Mouse (Mus musculus): ENCODE data around the gene Wipi1. TPM values are rescaled to one million over a fixed set of nuclear protein-coding genes. Genes with fewer than 3 reads are reported as not detected.
A peak's percentile ranks its signal among the peaks of the same experiment; 100 is the strongest.

Wipi1 gene
- polyA plus RNA-seq, 1 experiment from 2014 or later = 11.4 TPM

DNA sequence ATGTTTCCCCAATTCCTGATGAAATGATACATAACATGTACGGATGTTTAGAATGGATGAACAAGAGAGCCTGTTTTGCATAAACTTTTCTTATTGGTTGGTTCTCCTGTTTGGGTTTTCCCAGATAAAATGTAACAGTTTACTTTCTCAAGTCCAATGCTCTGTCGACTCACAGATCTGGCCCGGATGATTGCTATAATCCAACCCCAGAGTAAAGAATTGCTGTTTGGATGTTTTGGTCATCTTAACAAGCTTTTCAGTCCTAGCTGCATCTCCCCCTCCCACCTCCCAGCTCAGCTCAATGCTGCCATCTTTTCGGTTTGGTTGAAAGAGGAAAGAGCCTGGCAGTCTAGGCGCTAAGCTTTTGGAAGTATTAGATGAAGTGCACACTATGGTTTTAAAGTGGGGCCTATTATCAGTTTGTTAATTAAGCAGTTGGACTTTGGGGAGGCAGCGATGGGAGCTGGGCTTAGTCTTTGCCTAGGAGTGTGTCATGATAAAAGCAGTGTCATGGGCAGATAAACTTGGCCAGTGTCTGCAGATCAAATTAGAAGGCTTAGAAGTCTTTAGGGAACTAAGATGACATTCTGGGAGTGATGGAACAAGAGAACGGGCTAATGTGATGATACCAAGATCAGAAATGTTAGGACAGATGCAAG is 1.2 kb upstream of the Wipi1 start:
- Histone ChIP-seq H3K4me1 (ENCODE audit: control insufficient read depth, insufficient read depth, low read length) (peaks cover 2% of the 10 kb centered on the region; the same call in 1 of the 2 replicates), H3K36me3 (ENCODE audit: control insufficient read depth, insufficient read depth, low read length) (no peaks in the 10 kb centered on the region), H3K4me2 (ENCODE audit: low read depth) (no peak overlapping the region), H3K27me3 (ENCODE audit: control insufficient read depth, insufficient read depth, low read length) (0 out of 2 replicates have a peak, but pooled peaks cover 2% of the 10 kb centered on the region), H3K4me3 (ENCODE audit: low read depth, low read length) (no peak overlapping the region), H3K9me3 (ENCODE audit: control insufficient read depth, low read length) (no peaks in the 10 kb centered on the region), H3K27ac (ENCODE audit: low read depth, low read length) (no peak overlapping the region), H3K9ac (ENCODE audit: low read length) (no peak overlapping the region)
- DNase-seq (ENCODE audit: low spot score) (no peak), ATAC-seq (ENCODE audit: insufficient read depth, low FRiP score, low TSS enrichment) (no peak)
- 74% methylated on average over 7 of the region's 7 CpGs for WGBS

DNA sequence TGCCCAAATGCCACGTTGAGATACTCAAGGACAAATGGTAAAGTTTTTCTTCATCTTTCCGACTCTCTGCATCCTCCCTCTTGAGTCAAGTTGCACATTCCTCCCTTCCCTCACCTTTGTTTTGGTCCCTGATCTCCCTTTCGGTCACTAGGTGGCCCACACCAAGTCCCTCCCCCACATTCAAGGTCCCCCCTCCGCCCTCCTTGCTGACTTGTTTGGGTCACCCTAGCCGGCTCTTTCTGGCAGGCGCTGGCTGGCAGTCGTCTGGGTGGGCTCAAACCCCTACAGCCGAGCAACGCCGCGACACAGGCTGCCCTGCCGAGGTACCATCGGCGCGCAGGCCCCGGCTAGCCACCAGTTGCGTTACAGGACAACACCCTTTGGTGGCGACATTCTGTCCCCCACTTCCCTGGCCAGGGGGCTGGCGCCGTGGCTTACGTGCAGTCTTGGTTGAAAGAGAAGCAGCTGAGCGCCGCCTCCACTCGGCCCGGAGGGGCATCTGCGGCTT is 918 bp downstream of the Wipi1 start:
- WGBS = under 1% methylated on average over 26 of the region's 26 CpGs
- Histone ChIP-seq H3K9me3 (ENCODE audit: control insufficient read depth, low read length) (no peaks in the 10 kb centered on the region), H3K4me1 (ENCODE audit: control insufficient read depth, insufficient read depth, low read length) (peaks cover 2% of the 10 kb centered on the region; the same call in 1 of the 2 replicates), H3K27me3 (ENCODE audit: control insufficient read depth, insufficient read depth, low read length) (0 out of 2 replicates have a peak, but pooled peaks cover 2% of the 10 kb centered on the region), H3K36me3 (ENCODE audit: control insufficient read depth, insufficient read depth, low read length) (no peaks in the 10 kb centered on the region), H3K4me3 (ENCODE audit: low read depth, low read length) (peak overlapping the region; percentile 44), H3K4me2 (ENCODE audit: low read depth) (peak overlapping the region; percentile 69), H3K27ac (ENCODE audit: low read depth, low read length) (no peak overlapping the region), H3K9ac (ENCODE audit: low read length) (peak overlapping the region; percentile 60)
- ATAC-seq (ENCODE audit: insufficient read depth, low FRiP score, low TSS enrichment) (no peak), DNase-seq (ENCODE audit: low spot score) (no peak)

DNA sequence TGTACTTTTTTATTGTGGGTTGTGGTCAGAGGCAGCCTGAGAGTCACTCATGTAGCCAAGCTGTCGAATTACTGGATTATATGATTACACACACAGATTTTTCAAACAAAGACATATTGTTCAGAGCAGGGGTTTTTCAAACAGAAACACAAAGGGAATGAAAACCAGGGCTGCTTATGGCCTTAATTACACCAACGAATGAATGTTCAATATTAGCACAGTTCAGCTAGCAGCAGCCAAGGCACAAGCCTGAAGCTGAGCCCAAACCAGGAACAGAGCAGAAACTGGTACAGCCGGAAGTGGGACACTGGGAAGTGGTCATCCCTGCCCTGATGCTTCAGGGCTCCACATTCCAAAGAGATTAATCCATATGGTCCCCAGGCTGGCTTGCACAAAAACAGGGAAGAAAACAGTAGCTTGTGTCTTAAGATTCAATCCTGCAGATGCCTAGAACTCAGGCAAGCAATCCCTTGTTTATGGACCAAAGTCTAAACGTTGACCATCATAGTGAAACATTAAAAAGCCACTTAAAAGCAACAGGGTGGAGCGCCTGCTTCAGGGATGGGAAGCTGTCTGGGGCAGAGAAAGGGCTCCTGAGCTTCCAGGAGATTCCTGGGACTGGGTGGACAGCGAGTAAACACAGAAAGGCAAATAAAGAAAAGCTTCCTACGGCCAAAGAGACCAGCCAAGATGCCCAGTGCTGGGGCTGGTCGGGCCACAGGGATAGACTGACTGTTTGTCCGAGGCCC is 1.5 kb downstream of the Wipi1 start:
- H3K27ac ChIP-seq (ENCODE audit: low read depth, low read length) = no peak overlapping the region
- no peaks in the 10 kb centered on the region for H3K9me3 ChIP-seq (ENCODE audit: control insufficient read depth, low read length)
- no peak for ATAC-seq (ENCODE audit: insufficient read depth, low FRiP score, low TSS enrichment)
- peak overlapping the region; percentile 60 for H3K9ac ChIP-seq (ENCODE audit: low read length)
- 0 out of 2 replicates have a peak, but pooled peaks cover 2% of the 10 kb centered on the region for H3K27me3 ChIP-seq (ENCODE audit: control insufficient read depth, insufficient read depth, low read length)
- DNase-seq (ENCODE audit: low spot score) = no peak
- peak overlapping the region; percentile 69 for H3K4me2 ChIP-seq (ENCODE audit: low read depth)
- WGBS = 20% methylated on average over 9 of the region's 9 CpGs
- H3K4me3 ChIP-seq (ENCODE audit: low read depth, low read length) = peak overlapping the region; percentile 44
- no peaks in the 10 kb centered on the region for H3K36me3 ChIP-seq (ENCODE audit: control insufficient read depth, insufficient read depth, low read length)
- H3K4me1 ChIP-seq (ENCODE audit: control insufficient read depth, insufficient read depth, low read length) = peaks cover 2% of the 10 kb centered on the region; the same call in 1 of the 2 replicates

DNA sequence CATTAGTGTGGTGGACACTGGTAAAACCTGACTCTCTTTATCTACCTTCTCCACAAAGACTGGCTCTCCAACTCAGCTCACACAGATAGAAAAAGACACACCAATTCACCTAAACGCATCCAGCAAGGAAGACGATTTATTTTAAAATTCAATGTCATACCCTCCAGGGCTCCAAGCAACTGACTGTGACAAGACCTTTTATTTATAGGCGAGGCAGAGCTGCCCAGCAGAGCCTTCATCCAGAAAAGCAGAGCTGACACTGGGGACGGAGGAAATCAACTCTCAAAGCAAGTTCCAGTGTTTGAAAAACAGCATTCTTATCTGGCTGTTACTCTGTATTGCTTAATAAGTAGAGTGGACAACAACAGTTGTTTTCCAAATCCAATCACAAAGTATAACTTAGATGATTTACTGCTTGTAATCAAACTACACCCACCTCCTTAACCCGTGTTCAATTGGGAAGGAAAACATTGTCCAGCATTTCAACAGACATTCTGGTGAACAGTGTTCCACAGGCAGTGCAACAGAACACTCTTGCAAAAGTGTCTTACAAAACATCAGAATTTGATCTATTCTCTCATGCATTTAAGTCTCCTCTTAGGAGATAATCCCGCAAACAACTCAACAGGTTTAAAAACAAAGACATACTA is 2.7 kb downstream of the Wipi1 start:
- Histone ChIP-seq H3K27ac (ENCODE audit: low read depth, low read length) (no peak overlapping the region), H3K27me3 (ENCODE audit: control insufficient read depth, insufficient read depth, low read length) (0 out of 2 replicates have a peak, but pooled peaks cover 2% of the 10 kb centered on the region), H3K9ac (ENCODE audit: low read length) (no peak overlapping the region), H3K36me3 (ENCODE audit: control insufficient read depth, insufficient read depth, low read length) (no peaks in the 10 kb centered on the region), H3K4me3 (ENCODE audit: low read depth, low read length) (no peak overlapping the region), H3K4me1 (ENCODE audit: control insufficient read depth, insufficient read depth, low read length) (peaks cover 2% of the 10 kb centered on the region; the same call in 1 of the 2 replicates), H3K9me3 (ENCODE audit: control insufficient read depth, low read length) (no peaks in the 10 kb centered on the region), H3K4me2 (ENCODE audit: low read depth) (no peak overlapping the region)
- DNase-seq (ENCODE audit: low spot score) (no peak), ATAC-seq (ENCODE audit: insufficient read depth, low FRiP score, low TSS enrichment) (no peak)
- WGBS = 72% methylated on average over 6 of the region's 6 CpGs

DNA sequence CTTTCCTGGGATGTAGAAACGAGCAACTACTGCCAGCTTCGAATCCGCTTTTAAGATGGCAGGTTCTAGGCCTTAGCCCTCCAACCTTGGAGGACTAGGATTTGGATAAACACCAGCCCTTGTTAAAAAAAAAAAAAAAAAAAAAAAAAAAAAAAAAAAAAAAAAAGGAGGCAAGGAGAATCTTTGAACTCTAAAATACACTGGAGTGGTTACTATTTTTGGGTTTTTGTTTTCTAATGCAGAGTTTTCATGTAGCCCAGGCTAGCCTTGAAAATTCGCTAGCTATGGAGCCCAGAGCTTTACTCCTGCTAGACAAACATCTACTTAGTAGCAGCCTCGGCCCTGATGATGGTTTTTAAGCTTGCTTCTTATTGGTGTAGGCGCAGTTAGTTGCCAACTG is 4.2 kb downstream of the Wipi1 start:
- DNase-seq (ENCODE audit: low spot score) = no peak
- no peak overlapping the region for H3K4me3 ChIP-seq (ENCODE audit: low read depth, low read length)
- H3K36me3 ChIP-seq (ENCODE audit: control insufficient read depth, insufficient read depth, low read length) = no peaks in the 10 kb centered on the region
- H3K27me3 ChIP-seq (ENCODE audit: control insufficient read depth, insufficient read depth, low read length) = 0 out of 2 replicates have a peak, but pooled peaks cover 2% of the 10 kb centered on the region
- no peak overlapping the region for H3K4me2 ChIP-seq (ENCODE audit: low read depth)
- 84% methylated on average over 6 of the region's 6 CpGs for WGBS
- H3K4me1 ChIP-seq (ENCODE audit: control insufficient read depth, insufficient read depth, low read length) = peaks cover 2% of the 10 kb centered on the region; the same call in 1 of the 2 replicates
- no peak overlapping the region for H3K9ac ChIP-seq (ENCODE audit: low read length)
- no peak for ATAC-seq (ENCODE audit: insufficient read depth, low FRiP score, low TSS enrichment)
- H3K9me3 ChIP-seq (ENCODE audit: control insufficient read depth, low read length) = no peaks in the 10 kb centered on the region
- no peak overlapping the region for H3K27ac ChIP-seq (ENCODE audit: low read depth, low read length)

DNA sequence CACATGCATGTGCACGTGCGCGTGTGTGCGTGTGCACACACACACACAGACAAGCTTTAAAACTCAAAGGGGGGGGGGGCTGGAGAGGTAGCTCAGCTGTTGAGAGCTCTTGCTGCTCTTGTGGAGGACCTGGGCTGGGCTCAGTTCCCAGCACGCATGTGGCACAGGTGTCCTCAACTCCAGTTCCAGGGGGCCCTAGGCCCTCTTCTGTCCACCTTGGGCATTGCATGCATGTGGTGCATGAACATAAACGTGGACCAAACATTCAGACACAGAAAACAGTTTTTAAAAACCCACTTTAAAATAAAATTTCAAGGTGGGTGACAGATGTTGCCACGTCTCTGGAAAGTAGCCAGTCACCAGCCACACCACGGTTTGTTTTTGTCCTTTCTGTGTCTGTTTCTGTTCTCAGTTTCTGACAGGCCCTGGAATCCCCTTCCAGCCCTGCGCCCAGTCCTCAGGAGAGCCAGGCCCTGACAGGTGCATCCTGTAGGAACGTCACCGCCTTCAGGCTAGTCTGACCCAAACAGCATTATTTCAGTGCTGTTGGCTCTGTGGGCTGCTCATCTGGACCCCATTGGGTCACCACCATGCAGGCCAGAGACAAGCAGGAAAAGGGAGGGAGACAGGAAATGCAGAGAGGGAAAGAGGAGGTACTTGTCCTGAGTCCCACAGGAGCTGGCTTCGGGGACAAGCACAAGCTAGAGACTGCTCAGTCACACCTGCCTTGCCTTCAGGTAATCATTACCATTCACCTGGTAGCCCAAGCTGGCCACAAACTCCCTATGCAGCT is 12.8 kb downstream of the Wipi1 start:
- no peak overlapping the region for H3K27ac ChIP-seq (ENCODE audit: low read depth, low read length)
- H3K9me3 ChIP-seq (ENCODE audit: control insufficient read depth, low read length) = no peaks in the 10 kb centered on the region
- no peak overlapping the region for H3K4me2 ChIP-seq (ENCODE audit: low read depth)
- WGBS = 83% methylated on average over 12 of the region's 12 CpGs
- no peak for ATAC-seq (ENCODE audit: insufficient read depth, low FRiP score, low TSS enrichment)
- no peak for DNase-seq (ENCODE audit: low spot score)
- no peaks in the 10 kb centered on the region for H3K27me3 ChIP-seq (ENCODE audit: control insufficient read depth, insufficient read depth, low read length)
- no peak overlapping the region for H3K4me3 ChIP-seq (ENCODE audit: low read depth, low read length)
- H3K36me3 ChIP-seq (ENCODE audit: control insufficient read depth, insufficient read depth, low read length) = no peaks in the 10 kb centered on the region; the same call in 1 of the 2 replicates
- no peak overlapping the region for H3K9ac ChIP-seq (ENCODE audit: low read length)
- no peaks in the 10 kb centered on the region for H3K4me1 ChIP-seq (ENCODE audit: control insufficient read depth, insufficient read depth, low read length)

DNA sequence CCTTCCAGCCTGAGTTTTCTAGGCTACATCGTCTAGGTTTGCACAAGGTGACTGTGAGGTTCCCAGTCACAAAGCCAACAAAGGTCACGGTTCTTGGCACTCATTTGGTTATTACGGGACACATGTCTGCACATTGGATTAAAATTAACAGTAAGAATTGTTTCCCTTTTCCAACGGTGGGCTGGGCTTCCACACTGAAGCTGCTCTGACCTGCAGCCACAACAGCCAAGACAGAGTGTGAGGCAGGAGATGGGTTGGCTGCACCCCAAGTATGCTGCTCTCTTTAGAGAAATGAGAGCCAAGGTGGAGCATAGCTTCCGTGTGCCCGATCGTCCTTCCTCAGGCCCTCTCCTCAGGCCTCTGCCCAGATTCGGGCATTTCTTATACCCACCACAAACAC is 17.0 kb downstream of the Wipi1 start:
- H3K4me3 ChIP-seq (ENCODE audit: low read depth, low read length) = no peak overlapping the region
- no peak overlapping the region for H3K27ac ChIP-seq (ENCODE audit: low read depth, low read length)
- no peaks in the 10 kb centered on the region for H3K4me1 ChIP-seq (ENCODE audit: control insufficient read depth, insufficient read depth, low read length)
- H3K27me3 ChIP-seq (ENCODE audit: control insufficient read depth, insufficient read depth, low read length) = no peaks in the 10 kb centered on the region
- H3K9ac ChIP-seq (ENCODE audit: low read length) = no peak overlapping the region
- no peaks in the 10 kb centered on the region; the same call in 1 of the 2 replicates for H3K36me3 ChIP-seq (ENCODE audit: control insufficient read depth, insufficient read depth, low read length)
- no peak overlapping the region for H3K4me2 ChIP-seq (ENCODE audit: low read depth)
- H3K9me3 ChIP-seq (ENCODE audit: control insufficient read depth, low read length) = no peaks in the 10 kb centered on the region
- no peak for DNase-seq (ENCODE audit: low spot score)
- ATAC-seq (ENCODE audit: insufficient read depth, low FRiP score, low TSS enrichment) = no peak
- 92% methylated on average over 8 of the region's 8 CpGs for WGBS
